Mouse (Mus musculus) brown adipose tissue, adult 24 weeks (tissue): ENCODE measurements at regions not wholly inside any gene's neighbourhood (a gene's known extent, or its start where the extent isn't known, plus 50 kb on each side); places are given as distances from the start of the nearest gene placed in this dataset.

Experiments
- H3K27ac ChIP-seq: fragments of 200-500 bp; replicated peaks from 2 replicates; pipeline ENCODE4 v1.5.1; 2012; ENCODE audit warnings: low read depth, mild to moderate bottlenecking, low read length
- H3K4me1 ChIP-seq: fragments of 200-500 bp; 2 replicates; pipeline ENCODE4 v1.6.1; 2012; ENCODE audit warnings: low read length, mixed read lengths; ENCODE audit not compliant: control insufficient read depth, insufficient read depth, insufficient read length
- H3K4me3 ChIP-seq: fragments of 200-500 bp; 2 replicates; pipeline ENCODE4 v1.5.1; 2012; ENCODE audit warnings: low read depth, mild to moderate bottlenecking, low read length, moderate library complexity; ENCODE audit not compliant: insufficient read depth

GRCm38 (mm10) chr13:35079685-35080084, 52.8 kb upstream of the Eci2 start:
- no peaks in the 10 kb centered on the region for H3K4me1 ChIP-seq
- H3K27ac ChIP-seq, result no peak overlapping the region
- H3K4me3 ChIP-seq, result no peak overlapping the region

- no peak overlapping the region for H3K4me3 ChIP-seq
These were observed 58.5 kb upstream of the Eci2 start for GRCm38 (mm10) chr13:35085386-35085785.

GRCm38 (mm10) chr13:35087246-35088040, 60.5 kb upstream of the Eci2 start:
- Histone ChIP-seq H3K4me1 (peaks cover 6% of the 10 kb centered on the region; the same call in 1 of the 2 replicates), H3K4me3 (no peak overlapping the region)

More at GRCm38 (mm10) chr13:35085386-35085785, 58.5 kb upstream of the Eci2 start:
- H3K4me1 ChIP-seq, result peaks cover 6% of the 10 kb centered on the region; the same call in 1 of the 2 replicates
- no peak overlapping the region for H3K27ac ChIP-seq

GRCm38 (mm10) chr13:35091155-35091554, 64.3 kb upstream of the Eci2 start:
- Histone ChIP-seq H3K4me1 (peaks cover 6% of the 10 kb centered on the region; the same call in 1 of the 2 replicates), H3K27ac (no peak overlapping the region), H3K4me3 (no peak overlapping the region)

More at GRCm38 (mm10) chr13:35087246-35088040, 60.5 kb upstream of the Eci2 start:
- H3K27ac ChIP-seq, result no peak overlapping the region

- no peak overlapping the region for H3K4me3 ChIP-seq
These were observed 92.9 kb upstream of the Eci2 start for GRCm38 (mm10) chr13:35119782-35120181.

GRCm38 (mm10) chr13:35129475-35129874, 102.6 kb upstream of the Eci2 start:
- Histone ChIP-seq H3K4me1 (no peaks in the 10 kb centered on the region), H3K4me3 (no peak overlapping the region), H3K27ac (no peak overlapping the region)

More at GRCm38 (mm10) chr13:35119782-35120181, 92.9 kb upstream of the Eci2 start:
- Histone ChIP-seq H3K27ac (no peak overlapping the region), H3K4me1 (no peaks in the 10 kb centered on the region)

- Histone ChIP-seq H3K4me1 (no peaks in the 10 kb centered on the region), H3K27ac (no peak overlapping the region), H3K4me3 (no peak overlapping the region)
These were observed 104.6 kb upstream of the Eci2 start for GRCm38 (mm10) chr13:35131272-35132185.

GRCm38 (mm10) chr13:35151629-35152028, 124.7 kb upstream of the Eci2 start:
- Histone ChIP-seq H3K4me3 (no peak overlapping the region), H3K4me1 (no peaks in the 10 kb centered on the region), H3K27ac (no peak overlapping the region)

GRCm38 (mm10) chr13:35159456-35159855, 132.6 kb upstream of the Eci2 start:
- Histone ChIP-seq H3K27ac (no peak overlapping the region), H3K4me1 (no peaks in the 10 kb centered on the region), H3K4me3 (no peak overlapping the region)

- H3K4me1 ChIP-seq, result no peaks in the 10 kb centered on the region
- H3K27ac ChIP-seq, result no peak overlapping the region
- H3K4me3 ChIP-seq, result no peak overlapping the region
These were observed 133.9 kb upstream of the Eci2 start for GRCm38 (mm10) chr13:35160767-35161166.

GRCm38 (mm10) chr13:35166080-35166479, 139.2 kb upstream of the Eci2 start:
- no peak overlapping the region for H3K27ac ChIP-seq
- no peak overlapping the region for H3K4me3 ChIP-seq
- no peaks in the 10 kb centered on the region for H3K4me1 ChIP-seq

GRCm38 (mm10) chr13:35166831-35167541, 140.1 kb upstream of the Eci2 start:
- peaks cover 2% of the 10 kb centered on the region; the same call in 1 of the 2 replicates for H3K4me1 ChIP-seq
- no peak overlapping the region for H3K27ac ChIP-seq
- H3K4me3 ChIP-seq, result no peak overlapping the region

GRCm38 (mm10) chr13:35171562-35172254, 144.8 kb upstream of the Eci2 start:
- peaks cover 7% of the 10 kb centered on the region for H3K4me1 ChIP-seq
- no peak overlapping the region for H3K27ac ChIP-seq
- H3K4me3 ChIP-seq, result no peak overlapping the region

- Histone ChIP-seq H3K4me3 (no peak overlapping the region), H3K4me1 (peaks cover 7% of the 10 kb centered on the region), H3K27ac (no peak overlapping the region)
These were observed 146.6 kb upstream of the Eci2 start for GRCm38 (mm10) chr13:35173522-35173921.
